Mouse (Mus musculus): Measurements from ENCODE around the gene Tppp3. TPM values are rescaled to one million over a fixed set of nuclear protein-coding genes. Genes with fewer than 3 reads are reported as not detected.

Tppp3 gene
- total RNA-seq, 1 experiment, result 17.3 TPM

GRCm38 (mm10) chr8:105477792-105478191 is 6.5 kb upstream of the Tppp3 start:
- no peak for DNase-seq (ENCODE audit: low read depth, low spot score)
- in situ Hi-C loops (cut with MboI; ENCODE audit: low sequenced_read_pairs in 2 of 2, unreplicated experiment in 2 of 2), result no loop called here
- H3K36me3 ChIP-seq (ENCODE audit: control insufficient read depth, insufficient read depth, low read length, poor library complexity, severe bottlenecking), result no peaks in the 10 kb centered on the region
- H3K4me1 ChIP-seq (ENCODE audit: control insufficient read depth in 2 of 2, insufficient read depth in 2 of 2, low read length in 2 of 2, poor library complexity in 1 of 2), result peaks cover 9 to 30% of the 10 kb centered on the region in 2 experiments
- H3K9me3 ChIP-seq (ENCODE audit: control insufficient read depth, insufficient read depth, low read depth, low read length), result no peaks in the 10 kb centered on the region
- no peak overlapping the region for H3K27ac ChIP-seq (ENCODE audit: insufficient read depth, low read depth, low read length, poor library complexity, severe bottlenecking)
- H3K9ac ChIP-seq (ENCODE audit: insufficient read depth, low read depth, low read length, poor library complexity, severe bottlenecking), result no peak overlapping the region
- TF ChIP-seq ZNF384 (IDR thresholded peaks at IDR 0.05; ENCODE audit: low read depth, low read length) (no peak), CHD2 (IDR thresholded peaks at IDR 0.05; ENCODE audit: low read depth, low read length) (no peak), MAFK (IDR thresholded peaks at IDR 0.05; ENCODE audit: insufficient read depth, low read depth, low read length) (no peak), ZC3H11A (IDR thresholded peaks at IDR 0.05; ENCODE audit: borderline replicate concordance, low read depth, low read length) (no peak), HCFC1 (IDR thresholded peaks at IDR 0.05; ENCODE audit: borderline replicate concordance, insufficient read depth, low read length) (no peak)
- no peak overlapping the region for H3K4me3 ChIP-seq (ENCODE audit: insufficient read depth in 1 of 2, low read depth in 1 of 2, low read length in 2 of 2, poor library complexity in 1 of 2, severe bottlenecking in 1 of 2)

GRCm38 (mm10) chr8:105476628-105477413 is 5.5 kb upstream of the Tppp3 start:
- peak overlapping the region; percentile 60; the same call in 1 of the 2 replicates for H3K9ac ChIP-seq (ENCODE audit: insufficient read depth, low read depth, low read length, poor library complexity, severe bottlenecking)
- peaks cover 12 to 27% of the 10 kb centered on the region in 2 experiments for H3K4me1 ChIP-seq (ENCODE audit: control insufficient read depth in 2 of 2, insufficient read depth in 2 of 2, low read length in 2 of 2, poor library complexity in 1 of 2)
- in situ Hi-C loops (cut with MboI; ENCODE audit: low sequenced_read_pairs in 2 of 2, unreplicated experiment in 2 of 2), result no loop called here
- DNase-seq (ENCODE audit: low read depth, low spot score), result no peak
- no peak for TF ChIP-seq HCFC1 (IDR thresholded peaks at IDR 0.05; ENCODE audit: borderline replicate concordance, insufficient read depth, low read length)
- TF ChIP-seq CHD2 (IDR thresholded peaks at IDR 0.05; ENCODE audit: low read depth, low read length), result no peak
- TF ChIP-seq MAFK (IDR thresholded peaks at IDR 0.05; ENCODE audit: insufficient read depth, low read depth, low read length), result no peak
- no peak for TF ChIP-seq ZC3H11A (IDR thresholded peaks at IDR 0.05; ENCODE audit: borderline replicate concordance, low read depth, low read length)
- no peak for TF ChIP-seq ZNF384 (IDR thresholded peaks at IDR 0.05; ENCODE audit: low read depth, low read length)
- H3K27ac ChIP-seq (ENCODE audit: insufficient read depth, low read depth, low read length, poor library complexity, severe bottlenecking), result no peak overlapping the region
- no peaks in the 10 kb centered on the region for H3K9me3 ChIP-seq (ENCODE audit: control insufficient read depth, insufficient read depth, low read depth, low read length)
- no peaks in the 10 kb centered on the region for H3K36me3 ChIP-seq (ENCODE audit: control insufficient read depth, insufficient read depth, low read length, poor library complexity, severe bottlenecking)
- H3K4me3 ChIP-seq (ENCODE audit: insufficient read depth in 1 of 2, low read depth in 1 of 2, low read length in 2 of 2, poor library complexity in 1 of 2, severe bottlenecking in 1 of 2), result no peak overlapping the region

- TF ChIP-seq HCFC1 (IDR thresholded peaks at IDR 0.05; ENCODE audit: borderline replicate concordance, insufficient read depth, low read length) (no peak), ZNF384 (IDR thresholded peaks at IDR 0.05; ENCODE audit: low read depth, low read length) (no peak), CHD2 (IDR thresholded peaks at IDR 0.05; ENCODE audit: low read depth, low read length) (no peak), MAFK (IDR thresholded peaks at IDR 0.05; ENCODE audit: insufficient read depth, low read depth, low read length) (no peak), ZC3H11A (IDR thresholded peaks at IDR 0.05; ENCODE audit: borderline replicate concordance, low read depth, low read length) (no peak)
- DNase-seq (ENCODE audit: low read depth, low spot score), result no peak
- Histone ChIP-seq H3K4me3 (ENCODE audit: insufficient read depth in 1 of 2, low read depth in 1 of 2, low read length in 2 of 2, poor library complexity in 1 of 2, severe bottlenecking in 1 of 2) (no peak overlapping the region), H3K36me3 (ENCODE audit: control insufficient read depth, insufficient read depth, low read length, poor library complexity, severe bottlenecking) (no peaks in the 10 kb centered on the region), H3K9ac (ENCODE audit: insufficient read depth, low read depth, low read length, poor library complexity, severe bottlenecking) (no peak overlapping the region), H3K4me1 (ENCODE audit: control insufficient read depth in 2 of 2, insufficient read depth in 2 of 2, low read length in 2 of 2, poor library complexity in 1 of 2) (peaks cover 11 to 24% of the 10 kb centered on the region in 2 experiments), H3K9me3 (ENCODE audit: control insufficient read depth, insufficient read depth, low read depth, low read length) (no peaks in the 10 kb centered on the region), H3K27ac (ENCODE audit: insufficient read depth, low read depth, low read length, poor library complexity, severe bottlenecking) (no peak overlapping the region)
- in situ Hi-C loops (cut with MboI; ENCODE audit: low sequenced_read_pairs in 2 of 2, unreplicated experiment in 2 of 2), result no loop called here
These were observed 4.8 kb upstream of the Tppp3 start for GRCm38 (mm10) chr8:105476161-105476560.

- H3K4me3 ChIP-seq (ENCODE audit: insufficient read depth in 1 of 2, low read depth in 1 of 2, low read length in 2 of 2, poor library complexity in 1 of 2, severe bottlenecking in 1 of 2), result no peak overlapping the region
- no peak for TF ChIP-seq HCFC1 (IDR thresholded peaks at IDR 0.05; ENCODE audit: borderline replicate concordance, insufficient read depth, low read length)
- TF ChIP-seq MAFK (IDR thresholded peaks at IDR 0.05; ENCODE audit: insufficient read depth, low read depth, low read length), result no peak
- no peak for TF ChIP-seq ZNF384 (IDR thresholded peaks at IDR 0.05; ENCODE audit: low read depth, low read length)
- peaks cover 12 to 26% of the 10 kb centered on the region in 2 experiments for H3K4me1 ChIP-seq (ENCODE audit: control insufficient read depth in 2 of 2, insufficient read depth in 2 of 2, low read length in 2 of 2, poor library complexity in 1 of 2)
- H3K9me3 ChIP-seq (ENCODE audit: control insufficient read depth, insufficient read depth, low read depth, low read length), result no peaks in the 10 kb centered on the region
- H3K27ac ChIP-seq (ENCODE audit: insufficient read depth, low read depth, low read length, poor library complexity, severe bottlenecking), result no peak overlapping the region
- DNase-seq (ENCODE audit: low read depth, low spot score), result no peak
- no peaks in the 10 kb centered on the region for H3K36me3 ChIP-seq (ENCODE audit: control insufficient read depth, insufficient read depth, low read length, poor library complexity, severe bottlenecking)
- H3K9ac ChIP-seq (ENCODE audit: insufficient read depth, low read depth, low read length, poor library complexity, severe bottlenecking), result no peak overlapping the region
- in situ Hi-C loops (cut with MboI; ENCODE audit: low sequenced_read_pairs in 2 of 2, unreplicated experiment in 2 of 2), result no loop called here
These were observed 4.4 kb upstream of the Tppp3 start for GRCm38 (mm10) chr8:105475742-105476141.

All from ES-E14 (cell line).